Mouse (Mus musculus) MEL (cell line): Measurements from ENCODE around the gene Mxra8. TPM values are rescaled to one million over a fixed set of nuclear protein-coding genes. Genes with fewer than 3 reads are reported as not detected.

Source experiments
- DNase-seq: peaks from one replicate; pipeline ENCODE4 v3.0.0; 2011; ENCODE audit warnings: low read depth, low spot score
- H3K27ac ChIP-seq: 2 replicates; pipeline ENCODE4 v1.5.1; 2012; ENCODE audit warnings: low read depth, mild to moderate bottlenecking, control low read depth, low read length, moderate library complexity; ENCODE audit not compliant: control insufficient read depth
- H3K27me3 ChIP-seq, 2 experiments: fragments of 150-350 bp in 1 of 2; sonication (generic) in 1 of 2; 2 replicates each; pipeline ENCODE4 v1.6.1; 2012; ENCODE audit warnings: low read length in 2 of 2, mild to moderate bottlenecking in 2 of 2, improper control_type of control experiment in 1 of 2, moderate library complexity in 1 of 2; ENCODE audit not compliant: insufficient read depth in 2 of 2, control insufficient read depth in 1 of 2
- H3K36me3 ChIP-seq, 2 experiments: 2 replicates each; pipeline ENCODE4 v1.6.1; 2012 to 2014; ENCODE audit warnings: low read length in 2 of 2, improper control_type of control experiment in 1 of 2, inconsistent platforms in 1 of 2, mild to moderate bottlenecking in 1 of 2; ENCODE audit not compliant: insufficient read depth in 2 of 2, control insufficient read depth in 1 of 2
- H3K4me1 ChIP-seq, 2 experiments: fragments of 150-350 bp in 1 of 2; sonication (generic) in 1 of 2; 2 replicates each; pipeline ENCODE4 v1.6.1; 2012; ENCODE audit warnings: low read length in 2 of 2, improper control_type of control experiment in 1 of 2, mild to moderate bottlenecking in 1 of 2; ENCODE audit not compliant: insufficient read depth in 2 of 2, control insufficient read depth in 1 of 2
- H3K4me3 ChIP-seq, 2 experiments: fragments of 150-350 bp in 1 of 2; sonication (generic) in 1 of 2; 2 replicates each; pipeline ENCODE4 v1.5.1; 2012; ENCODE audit warnings: low read depth in 2 of 2, low read length in 2 of 2, mild to moderate bottlenecking in 2 of 2, moderate library complexity in 2 of 2, control low read depth in 1 of 2, improper control_type of control experiment in 1 of 2; ENCODE audit not compliant: control insufficient read depth in 1 of 2, insufficient read depth in 1 of 2
- H3K79me2 ChIP-seq: 2 replicates; pipeline ENCODE4 v1.6.1; 2012; ENCODE audit warnings: mild to moderate bottlenecking, low read length, moderate library complexity; ENCODE audit not compliant: control insufficient read depth, poor library complexity, insufficient read depth
- H3K9ac ChIP-seq: 2 replicates; pipeline ENCODE4 v1.6.1; 2012; ENCODE audit warnings: low read depth, mild to moderate bottlenecking, control low read depth, low read length, moderate library complexity; ENCODE audit not compliant: control insufficient read depth, poor library complexity, severe bottlenecking
- H3K9me3 ChIP-seq: fragments of 150-350 bp; sonication (generic); replicated peaks from 2 replicates; pipeline ENCODE4 v1.6.1; 2012; ENCODE audit warnings: mild to moderate bottlenecking, low read length, improper control_type of control experiment, moderate library complexity; ENCODE audit not compliant: insufficient read depth
- BHLHE40 ChIP-seq: IDR thresholded peaks from 2 replicates; pipeline ENCODE4 v1.6.1; 2012; ENCODE audit warnings: low read depth, mild to moderate bottlenecking, inconsistent platforms, low read length, improper control_type of control experiment, borderline replicate concordance
- CHD2 ChIP-seq: IDR thresholded peaks from 2 replicates; pipeline ENCODE4 v1.6.1; 2011; ENCODE audit warnings: low read length, improper control_type of control experiment
- CTCF ChIP-seq, 3 experiments: IDR thresholded peaks in 2 of 3; conservative IDR thresholded peaks in 1 of 3; 2 replicates each; pipeline ENCODE4 v1.5.1; 2011 to 2012; ENCODE audit warnings: low read length in 3 of 3, low read depth in 2 of 3, mild to moderate bottlenecking in 2 of 3, improper control_type of control experiment in 1 of 3, inconsistent platforms in 1 of 3, mixed read lengths in 1 of 3, moderate library complexity in 1 of 3; ENCODE audit not compliant: control insufficient read depth in 1 of 3, insufficient read depth in 1 of 3, poor library complexity in 1 of 3, severe bottlenecking in 1 of 3
- E2F4 ChIP-seq: IDR thresholded peaks from 2 replicates; pipeline ENCODE4 v1.6.1; 2011; ENCODE audit warnings: low read depth, low read length, improper control_type of control experiment, borderline replicate concordance
- ELF1 ChIP-seq: IDR thresholded peaks from 2 replicates; pipeline ENCODE4 v1.6.1; 2014; ENCODE audit warnings: low read depth, mild to moderate bottlenecking, inconsistent platforms, low read length, improper control_type of control experiment, moderate library complexity
- EP300 ChIP-seq, 2 experiments: IDR thresholded peaks; 2 replicates each; pipeline ENCODE4 v1.6.1; 2011; ENCODE audit warnings: improper control_type of control experiment in 2 of 2, low read length in 2 of 2, low read depth in 1 of 2, mild to moderate bottlenecking in 1 of 2
- ETS1 ChIP-seq: IDR thresholded peaks from 2 replicates; pipeline ENCODE4 v1.6.1; 2012; ENCODE audit warnings: low read depth, mild to moderate bottlenecking, inconsistent platforms, low read length, improper control_type of control experiment, moderate library complexity
- GATA1 ChIP-seq: IDR thresholded peaks from 2 replicates; pipeline ENCODE4 v1.6.1; 2011; ENCODE audit warnings: low read depth, low read length, improper control_type of control experiment
- HCFC1 ChIP-seq: IDR thresholded peaks from 2 replicates; pipeline ENCODE4 v1.6.1; 2012; ENCODE audit warnings: low read depth, mild to moderate bottlenecking, inconsistent platforms, low read length, improper control_type of control experiment, moderate library complexity
- JUND ChIP-seq: IDR thresholded peaks from 2 replicates; pipeline ENCODE4 v1.6.1; 2011; ENCODE audit warnings: low read depth, mild to moderate bottlenecking, improper control_type of control experiment, low read length
- KAT2A ChIP-seq: conservative IDR thresholded peaks from 2 replicates; pipeline ENCODE4 v1.6.1; 2012; ENCODE audit warnings: low read depth, low read length, improper control_type of control experiment, inconsistent platforms
- MAFK ChIP-seq: IDR thresholded peaks from 2 replicates; pipeline ENCODE4 v1.6.1; 2011; ENCODE audit warnings: low read depth, mild to moderate bottlenecking, low read length, improper control_type of control experiment, borderline replicate concordance
- MAX ChIP-seq: IDR thresholded peaks from 2 replicates; pipeline ENCODE4 v1.6.1; 2011; ENCODE audit warnings: low read length, improper control_type of control experiment
- MAZ ChIP-seq: IDR thresholded peaks from 2 replicates; pipeline ENCODE4 v1.6.1; 2012; ENCODE audit warnings: low read depth, mild to moderate bottlenecking, inconsistent platforms, low read length, improper control_type of control experiment
- MEF2A ChIP-seq: IDR thresholded peaks from 2 replicates; pipeline ENCODE4 v1.6.1; 2014; ENCODE audit warnings: low read depth, mild to moderate bottlenecking, inconsistent platforms, low read length, improper control_type of control experiment; ENCODE audit not compliant: poor library complexity, insufficient replicate concordance, severe bottlenecking; ENCODE audit errors: extremely low read depth
- MXI1 ChIP-seq: IDR thresholded peaks from 2 replicates; pipeline ENCODE4 v1.6.1; 2011; ENCODE audit warnings: mild to moderate bottlenecking, low read depth, low read length, improper control_type of control experiment
- MYB ChIP-seq: IDR thresholded peaks from 2 replicates; pipeline ENCODE4 v1.6.1; 2011; ENCODE audit warnings: mild to moderate bottlenecking, low read depth, low read length, improper control_type of control experiment
- MYC ChIP-seq: IDR thresholded peaks from 2 replicates; pipeline ENCODE4 v1.6.1; 2011; ENCODE audit warnings: low read depth, mild to moderate bottlenecking, low read length, improper control_type of control experiment, moderate library complexity
- NELFE ChIP-seq: IDR thresholded peaks from 2 replicates; pipeline ENCODE4 v1.6.1; 2011; ENCODE audit warnings: low read depth, low read length, improper control_type of control experiment
- NRF1 ChIP-seq: IDR thresholded peaks from 2 replicates; pipeline ENCODE4 v1.6.1; 2014; ENCODE audit warnings: low read depth, mild to moderate bottlenecking, inconsistent platforms, low read length, improper control_type of control experiment, moderate library complexity; ENCODE audit not compliant: poor library complexity, insufficient read depth, severe bottlenecking
- POLR2A ChIP-seq, 2 experiments: IDR thresholded peaks; 2 replicates each; pipeline ENCODE4 v1.6.1; 2011 to 2012; ENCODE audit warnings: low read length in 2 of 2, mild to moderate bottlenecking in 2 of 2, control low read depth in 1 of 2, improper control_type of control experiment in 1 of 2, low read depth in 1 of 2, moderate library complexity in 1 of 2; ENCODE audit not compliant: control insufficient read depth in 1 of 2, insufficient read depth in 1 of 2, poor library complexity in 1 of 2
- POLR2AphosphoS2 ChIP-seq: IDR thresholded peaks from 2 replicates; pipeline ENCODE4 v1.6.1; 2011; ENCODE audit warnings: low read length, improper control_type of control experiment
- POLR2AphosphoS5 ChIP-seq: IDR thresholded peaks from 2 replicates; pipeline ENCODE4 v1.6.1; 2012; ENCODE audit warnings: low read depth, borderline replicate concordance, mild to moderate bottlenecking, inconsistent platforms, low read length, moderate library complexity, mixed read lengths
- RAD21 ChIP-seq: IDR thresholded peaks from 2 replicates; pipeline ENCODE4 v1.6.1; 2011; ENCODE audit warnings: mild to moderate bottlenecking, low read depth, low read length, improper control_type of control experiment
- RCOR1 ChIP-seq: IDR thresholded peaks from 2 replicates; pipeline ENCODE4 v1.6.1; 2012; ENCODE audit warnings: low read depth, mild to moderate bottlenecking, inconsistent platforms, low read length, improper control_type of control experiment
- SIN3A ChIP-seq: IDR thresholded peaks from 2 replicates; pipeline ENCODE4 v1.6.1; 2012; ENCODE audit warnings: low read length, improper control_type of control experiment, inconsistent platforms
- SMC3 ChIP-seq: IDR thresholded peaks from 2 replicates; pipeline ENCODE4 v1.6.1; 2011; ENCODE audit warnings: low read depth, low read length, improper control_type of control experiment
- TAL1 ChIP-seq: IDR thresholded peaks from 2 replicates; pipeline ENCODE4 v1.6.1; 2012; ENCODE audit warnings: mild to moderate bottlenecking, inconsistent platforms, low read length, moderate library complexity, mixed read lengths
- TBP ChIP-seq: IDR thresholded peaks from 2 replicates; pipeline ENCODE4 v1.8.0; 2011; ENCODE audit warnings: low read depth, low read length, improper control_type of control experiment
- TCF12 ChIP-seq: IDR thresholded peaks from 2 replicates; pipeline ENCODE4 v1.6.1; 2014; ENCODE audit warnings: low read depth, mild to moderate bottlenecking, inconsistent platforms, low read length, improper control_type of control experiment, moderate library complexity
- UBTF ChIP-seq: IDR thresholded peaks from 2 replicates; pipeline ENCODE4 v1.6.1; 2012; ENCODE audit warnings: low read depth, mild to moderate bottlenecking, inconsistent platforms, low read length, improper control_type of control experiment, moderate library complexity, borderline replicate concordance; ENCODE audit not compliant: insufficient read depth
- ZKSCAN1 ChIP-seq: IDR thresholded peaks from 2 replicates; pipeline ENCODE4 v1.6.1; 2012; ENCODE audit warnings: low read depth, mild to moderate bottlenecking, inconsistent platforms, low read length, improper control_type of control experiment, moderate library complexity
- ZMIZ1 ChIP-seq: IDR thresholded peaks from 2 replicates; pipeline ENCODE4 v1.6.1; 2012; ENCODE audit warnings: low read depth, mild to moderate bottlenecking, inconsistent platforms, low read length, improper control_type of control experiment, moderate library complexity
- ZNF384 ChIP-seq: IDR thresholded peaks from 2 replicates; pipeline ENCODE4 v1.6.1; 2012; ENCODE audit warnings: low read depth, mild to moderate bottlenecking, inconsistent platforms, low read length, improper control_type of control experiment
- polyA plus RNA-seq, 2 experiments: library from polyadenylated mRNA; stranded (reverse) in 1 of 2; unstranded in 1 of 2; fragments of >175 nt in 1 of 2; fragments of >200 nt in 1 of 2; gene quantifications; 2 replicates each; pipeline versions ENCODE4 v1.2.1 to v1.2.4; 2012; ENCODE audit warnings: low replicate concordance in 2 of 2, low read depth in 1 of 2; ENCODE audit not compliant: insufficient read length in 2 of 2, insufficient read depth in 1 of 2, missing spikeins in 1 of 2
- total RNA-seq: library from RNA; depleted of rRNA; stranded (reverse); fragments of 300-350 nt; gene quantifications from 2 replicates; pipeline ENCODE4 v1.2.3, GENCODE M21; 2012

Gene Mxra8
- total and polyA plus RNA-seq, 3 experiments, result 0.46 TPM; not detected in 2

GRCm38 (mm10) chr4:155811929-155812664, 27.4 kb upstream of the Mxra8 start, which contains the start of gene Ccnl2:
Gene Ccnl2 (plus strand): TSS chr4:155812489.
- no peaks in the 10 kb centered on the region for H3K27me3 ChIP-seq
- H3K79me2 ChIP-seq, result peaks cover 37% of the 10 kb centered on the region
- H3K9me3 ChIP-seq, result no peaks in the 10 kb centered on the region
- peak within 1 kb of the TSS; percentile 95 for H3K27ac ChIP-seq
- peaks cover 6 to 20% of the 10 kb centered on the region in 2 experiments for H3K4me1 ChIP-seq
- H3K4me3 ChIP-seq, result peak within 1 kb of the TSS; percentile 76 to 92
- H3K36me3 ChIP-seq, result peaks cover 26 to 29% of the 10 kb centered on the region in 2 experiments
- TF ChIP-seq NRF1, result peak; percentile 50; the same call in 1 of the 2 replicates
- peak; percentile 92 for TF ChIP-seq MYC
- peak; percentile 87 for TF ChIP-seq HCFC1
- TF ChIP-seq MYB, result no peak
- TF ChIP-seq E2F4, result no peak
- TF ChIP-seq CHD2, result no peak; the same call in none of the 2 replicates
- TF ChIP-seq TBP, result peak; percentile 75
- TF ChIP-seq ZMIZ1, result peak; percentile 89
- peak; percentile 76 for TF ChIP-seq NELFE
- no peak for TF ChIP-seq TAL1
- TF ChIP-seq POLR2A (IDR thresholded peaks at IDR 0.05; ENCODE audit: control insufficient read depth in 1 of 2, insufficient read depth in 1 of 2, low read depth in 1 of 2, low read length in 2 of 2, poor library complexity in 1 of 2), result peak; percentile 64 to 89; a peak in 3 of 4 replicates
- no peak for TF ChIP-seq UBTF
- no peak for TF ChIP-seq ZKSCAN1
- TF ChIP-seq POLR2AphosphoS5, result no peak
- TF ChIP-seq MAZ, result peak; percentile 57; the same call in 1 of the 2 replicates
- TF ChIP-seq ZNF384, result no peak
- no peak for TF ChIP-seq CTCF (IDR thresholded peaks at IDR 0.05 in 2 of 3, conservative IDR thresholded peaks at IDR 0.05 in 1 of 3; ENCODE audit: control insufficient read depth in 1 of 3, insufficient read depth in 1 of 3, low read depth in 2 of 3, low read length in 3 of 3, poor library complexity in 1 of 3, severe bottlenecking in 1 of 3)
- no peak for TF ChIP-seq ETS1
- TF ChIP-seq RAD21, result no peak
- TF ChIP-seq SIN3A, result peak; percentile 86
- TF ChIP-seq MAFK, result no peak
- TF ChIP-seq MAX, result peak; percentile 84
- no peak for TF ChIP-seq MEF2A
- TF ChIP-seq JUND, result no peak
- no peak for TF ChIP-seq RCOR1
- no peak for TF ChIP-seq SMC3
- peak; percentile 89 for TF ChIP-seq MXI1
- peak; percentile 89 for TF ChIP-seq ELF1
- TF ChIP-seq GATA1, result no peak
- TF ChIP-seq EP300 (IDR thresholded peaks at IDR 0.05; ENCODE audit: low read depth in 1 of 2, low read length in 2 of 2), result no peak
- no peak; the same call in 1 of the 2 replicates for TF ChIP-seq KAT2A
- peak; percentile 96 for TF ChIP-seq POLR2AphosphoS2
- TF ChIP-seq TCF12, result peak; percentile 63
- TF ChIP-seq BHLHE40, result no peak
- peak; percentile 98 for DNase-seq
- peak within 1 kb of the TSS; percentile 97 for H3K9ac ChIP-seq
